Mouse (Mus musculus) liver, postnatal 0 days (tissue): ENCODE data around the gene Wdr20.

Source experiments
- CTCF ChIP-seq: sonication (generic); IDR thresholded peaks from 2 replicates; pipeline ENCODE4 v1.5.1; 2016; ENCODE audit warnings: antibody characterized with exemption, low read depth
- EP300 ChIP-seq: IDR thresholded peaks from 2 replicates; pipeline ENCODE4 v1.6.1; 2016; ENCODE audit warnings: antibody characterized with exemption, low read depth, mild to moderate bottlenecking

DNA sequence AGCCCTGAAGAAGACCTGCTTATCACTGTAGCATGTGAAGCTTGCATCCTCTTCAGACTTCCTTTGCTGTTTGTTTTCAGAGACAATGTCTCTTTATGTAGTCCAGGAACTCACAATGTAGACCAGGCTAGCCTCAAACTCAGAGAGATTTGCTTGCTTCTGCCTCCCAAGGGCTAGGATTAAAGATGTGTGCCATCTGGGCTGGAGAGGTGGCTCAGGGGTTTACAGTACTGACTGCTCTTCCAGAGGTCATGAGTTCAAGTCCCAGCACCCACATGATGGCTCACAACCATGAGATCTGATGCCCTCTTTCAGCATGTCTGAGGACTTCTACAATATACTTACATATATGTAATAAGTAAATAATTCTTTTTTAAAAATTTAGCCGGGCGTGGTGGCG lies 97.4 kb downstream of the Wdr20 start:
- no peak for TF ChIP-seq CTCF
- no peak for TF ChIP-seq EP300
